Mouse (Mus musculus) cerebellum, postnatal 25 days (tissue): ENCODE measurements at regions not wholly inside any gene's neighbourhood (a gene's known extent, or its start where the extent isn't known, plus 50 kb on each side); places are given as distances from the start of the nearest gene placed in this dataset.
A peak's percentile ranks its signal among the peaks of the same experiment; 100 is the strongest.

Experiments used
- DNase-seq, 2 experiments: peaks; one replicate each; pipeline ENCODE4 v3.0.0; 2021; ENCODE audit warnings: mixed read lengths in 2 of 2

DNA sequence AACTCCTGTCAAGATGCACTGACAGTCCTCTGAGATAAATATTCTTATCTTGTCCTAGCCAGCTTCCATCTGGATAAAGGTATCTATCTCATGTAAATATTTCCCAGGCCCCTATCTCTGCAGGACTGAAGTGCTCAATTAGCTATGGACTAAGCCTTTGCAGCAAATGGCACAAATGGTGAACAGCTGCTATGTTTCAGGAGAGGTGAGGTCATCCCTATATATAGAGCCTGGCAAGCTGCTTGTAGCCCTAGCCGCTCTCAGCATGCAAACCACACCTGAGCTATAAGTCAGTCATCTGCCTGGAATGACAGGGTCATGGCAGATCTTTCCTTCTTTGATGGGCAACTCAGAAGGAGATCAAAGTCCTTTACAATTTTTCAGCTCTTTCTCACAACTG, 294.9 kb upstream of the Agtr1b start:
- DNase-seq: peak; percentile 80 to 86

DNA sequence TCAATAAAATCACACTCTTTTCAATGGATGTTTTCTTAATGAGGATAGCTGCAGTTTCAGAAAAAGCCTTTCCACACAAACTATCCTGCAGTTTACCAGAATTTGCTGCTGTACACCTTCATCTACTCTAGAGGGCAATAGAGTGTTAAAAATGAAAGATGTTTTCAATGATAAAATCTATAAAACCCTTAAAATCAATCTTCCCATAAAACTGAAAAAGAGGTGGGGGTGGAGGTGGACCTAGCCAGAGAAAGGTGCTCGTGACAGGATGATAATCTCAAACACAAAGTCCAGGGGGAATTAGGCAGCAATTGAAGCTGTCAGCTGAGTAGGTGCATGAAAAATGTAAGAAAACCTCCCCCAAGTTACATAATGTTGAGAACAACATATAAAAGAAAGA, 288.4 kb upstream of the Agtr1b start:
- peak; percentile 25 to 42 for DNase-seq
